Mouse (Mus musculus): ENCODE data around the gene Zswim4.

The Zswim4 gene

DNA sequence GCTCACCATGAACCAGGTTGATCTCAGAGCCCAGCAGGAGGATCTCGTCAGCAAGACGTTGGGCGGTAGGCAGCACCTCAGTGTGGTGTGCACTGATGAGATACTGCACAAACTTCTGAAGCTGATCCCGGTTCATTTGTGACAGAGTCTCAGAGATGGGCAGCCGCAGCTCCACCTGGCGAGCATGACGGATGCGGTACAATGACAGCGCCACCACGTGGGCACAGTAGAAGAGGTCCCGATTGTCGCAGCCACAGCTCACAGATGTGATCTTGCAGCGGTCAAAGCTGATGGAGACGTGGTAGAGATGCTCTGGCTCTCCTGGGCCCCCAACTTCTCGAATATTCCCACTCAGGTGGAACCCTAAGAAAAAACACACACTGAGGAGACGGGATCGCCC, 6.1 kb downstream of the Zswim4 start:
- DNase-seq (ENCODE audit: low read depth in 2 of 2, low spot score in 2 of 2) = no peak

DNA sequence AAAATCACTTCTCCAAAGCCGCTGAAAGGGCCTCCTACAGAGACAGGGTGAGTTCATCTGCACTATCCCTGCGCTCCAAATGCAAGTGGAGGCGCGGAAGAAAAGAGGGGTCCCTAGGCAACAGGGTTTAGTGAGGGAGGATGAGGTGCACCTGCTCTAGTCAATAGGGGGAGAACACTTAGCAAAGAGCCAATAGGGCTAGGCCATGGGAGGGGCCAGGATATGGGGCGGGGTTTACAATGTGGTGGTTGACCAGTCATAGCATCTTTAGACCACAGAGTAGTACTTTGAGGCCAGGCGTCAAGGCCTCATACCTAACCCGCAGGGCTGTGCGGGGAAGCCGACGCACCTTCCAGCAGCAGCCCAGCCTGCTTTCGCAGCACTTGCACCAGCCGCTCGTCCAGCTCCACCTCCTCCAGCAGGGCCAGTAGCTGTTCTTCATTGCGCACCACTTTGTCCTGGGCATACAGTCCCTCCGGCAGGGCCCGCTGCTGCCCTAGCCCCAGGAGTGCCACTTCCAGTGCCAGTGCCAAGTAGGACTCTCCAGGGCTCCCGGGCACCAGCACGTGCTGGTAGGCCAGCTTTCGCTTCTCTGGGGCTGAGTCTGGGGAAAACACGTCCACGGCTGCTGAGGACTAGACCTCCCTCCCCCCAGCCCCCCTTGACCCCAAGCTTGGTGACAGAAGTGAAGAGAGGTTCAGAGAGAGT, 13.4 kb downstream of the Zswim4 start:
- no peak for DNase-seq (ENCODE audit: low read depth in 2 of 2, low spot score in 2 of 2)

GRCm38 (mm10) chr8:84222566-84223165, 14.2 kb downstream of the Zswim4 start:
- no peak for DNase-seq (ENCODE audit: low read depth in 2 of 2, low spot score in 2 of 2)

DNA sequence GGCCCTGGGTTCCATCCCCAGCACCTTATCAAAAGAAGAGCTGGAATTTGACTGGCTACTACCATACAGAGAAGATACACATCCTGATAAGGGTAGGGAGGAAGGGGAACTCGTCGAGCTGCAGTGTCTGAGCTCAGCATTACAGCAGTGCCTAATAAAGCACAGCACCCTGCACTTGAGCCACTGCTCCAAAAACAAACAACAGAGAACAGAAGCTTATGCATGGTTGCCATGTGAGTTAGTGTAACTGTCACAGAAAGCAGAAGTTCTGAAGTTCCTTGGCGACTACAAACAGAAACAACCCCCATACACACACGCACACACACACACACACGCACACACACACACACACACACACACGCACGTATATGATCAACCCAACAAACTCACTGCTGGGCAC, 16.8 kb downstream of the Zswim4 start:
- DNase-seq (ENCODE audit: low read depth in 2 of 2, low spot score in 2 of 2) = no peak

- DNase-seq (ENCODE audit: low read depth in 2 of 2, low spot score in 2 of 2) = no peak
These were observed 18.7 kb downstream of the Zswim4 start for GRCm38 (mm10) chr8:84218143-84218542.

GRCm38 (mm10) chr8:84217206-84217605, 19.6 kb downstream of the Zswim4 start:
- DNase-seq (ENCODE audit: low read depth in 2 of 2, low spot score in 2 of 2) = no peak

DNA sequence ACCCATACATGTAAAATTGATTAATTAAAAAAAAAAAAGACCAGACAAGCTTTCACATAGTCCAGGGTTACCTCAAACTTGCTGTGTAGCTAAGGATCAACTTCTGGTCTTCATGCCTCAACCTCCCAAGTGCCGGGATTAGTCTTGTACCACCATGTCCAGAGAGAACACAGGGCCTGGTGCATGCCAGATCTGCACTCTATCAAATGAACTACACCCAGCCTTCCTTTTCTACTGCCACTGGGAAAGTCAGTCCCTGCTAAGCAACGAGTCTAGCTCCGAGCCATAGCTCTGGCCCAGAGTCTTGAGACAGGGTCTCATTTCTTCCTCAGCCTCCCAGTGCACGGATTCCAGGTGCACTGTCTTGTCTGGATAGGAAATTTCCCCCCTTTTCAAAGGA, 23.6 kb downstream of the Zswim4 start:
- no peak for DNase-seq (ENCODE audit: low read depth in 2 of 2, low spot score in 2 of 2)

- DNase-seq (ENCODE audit: low read depth in 2 of 2, low spot score in 2 of 2) = no peak
These were observed 24.8 kb downstream of the Zswim4 start for GRCm38 (mm10) chr8:84211881-84212563.

- DNase-seq (ENCODE audit: low read depth in 2 of 2, low spot score in 2 of 2) = no peak
These were observed 25.7 kb downstream of the Zswim4 start for GRCm38 (mm10) chr8:84211202-84211601.

DNA sequence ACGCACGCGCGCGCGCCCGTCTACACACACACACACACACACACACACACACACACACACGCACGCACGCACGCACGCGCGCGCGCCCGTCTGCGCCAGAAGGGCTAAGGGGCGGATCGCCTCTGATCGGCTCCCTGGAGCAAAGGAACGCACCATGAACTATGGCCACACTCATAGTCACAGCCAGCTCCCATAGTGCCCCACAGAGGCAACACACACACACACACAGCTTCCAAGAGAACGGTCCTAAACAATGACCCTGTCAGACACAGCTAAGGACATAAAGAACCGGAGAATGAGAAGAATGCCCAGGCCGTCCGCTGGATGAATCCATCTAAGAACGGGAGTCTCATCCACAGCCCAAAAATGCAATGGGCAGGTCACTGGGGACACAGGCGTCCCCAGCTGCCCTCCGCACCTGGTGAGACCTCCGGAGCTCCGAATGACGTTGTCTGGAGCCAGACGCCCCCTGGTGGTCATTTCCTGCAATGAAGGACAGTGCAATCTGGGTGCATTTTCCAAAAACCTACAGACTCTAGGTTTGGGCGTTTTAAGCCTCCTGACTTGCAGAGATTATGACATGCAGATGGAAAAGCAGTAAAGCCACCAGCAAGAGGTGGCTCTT, 26.6 kb downstream of the Zswim4 start:
- peak; percentile 86 to 87 for DNase-seq (ENCODE audit: low read depth in 2 of 2, low spot score in 2 of 2)

- no peak for DNase-seq (ENCODE audit: low read depth in 2 of 2, low spot score in 2 of 2)
These were observed 28.2 kb downstream of the Zswim4 start for GRCm38 (mm10) chr8:84208381-84209380.

DNA sequence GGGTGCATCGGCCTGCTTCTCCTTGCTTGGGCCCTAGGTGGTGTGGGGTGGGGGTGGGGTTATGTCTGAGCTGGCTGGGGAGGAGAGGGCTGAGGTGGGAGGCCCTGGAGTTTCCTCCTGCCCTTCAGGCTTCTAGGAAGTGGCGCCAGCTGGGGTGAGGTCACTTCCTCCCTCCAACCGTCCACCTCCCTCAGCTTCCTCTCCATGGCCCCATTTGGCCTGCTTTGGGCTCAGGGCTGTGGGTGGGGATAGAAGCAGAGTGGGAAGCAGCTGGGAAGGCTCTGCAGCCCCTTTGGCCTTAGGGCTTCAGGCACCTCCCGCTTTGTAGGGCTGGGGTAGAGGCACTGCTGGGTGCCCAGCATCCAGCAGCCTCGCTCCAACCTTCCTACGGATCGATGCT, 29.0 kb downstream of the Zswim4 start:
- no peak for DNase-seq (ENCODE audit: low read depth in 2 of 2, low spot score in 2 of 2)

DNA sequence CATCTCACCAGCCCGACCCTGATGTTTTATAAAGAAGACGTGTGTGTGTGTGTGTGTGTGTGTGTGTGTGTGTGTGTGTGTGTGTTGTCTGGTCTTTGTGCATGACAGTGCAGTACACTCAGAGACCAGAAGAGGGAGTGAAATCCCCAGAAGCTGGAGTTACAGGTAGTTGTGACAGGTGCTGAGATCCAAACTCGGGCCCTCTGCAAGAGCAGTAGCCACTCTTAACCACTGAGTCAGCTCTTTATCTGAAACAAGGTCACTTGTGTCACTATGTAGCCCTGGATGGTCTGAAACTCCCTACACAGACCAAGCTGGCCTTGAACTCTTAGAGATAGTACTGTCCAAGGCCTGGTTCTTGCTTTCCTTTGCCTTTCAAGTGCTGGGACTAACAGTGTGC, 30.2 kb downstream of the Zswim4 start:
- DNase-seq (ENCODE audit: low read depth in 2 of 2, low spot score in 2 of 2) = no peak

DNA sequence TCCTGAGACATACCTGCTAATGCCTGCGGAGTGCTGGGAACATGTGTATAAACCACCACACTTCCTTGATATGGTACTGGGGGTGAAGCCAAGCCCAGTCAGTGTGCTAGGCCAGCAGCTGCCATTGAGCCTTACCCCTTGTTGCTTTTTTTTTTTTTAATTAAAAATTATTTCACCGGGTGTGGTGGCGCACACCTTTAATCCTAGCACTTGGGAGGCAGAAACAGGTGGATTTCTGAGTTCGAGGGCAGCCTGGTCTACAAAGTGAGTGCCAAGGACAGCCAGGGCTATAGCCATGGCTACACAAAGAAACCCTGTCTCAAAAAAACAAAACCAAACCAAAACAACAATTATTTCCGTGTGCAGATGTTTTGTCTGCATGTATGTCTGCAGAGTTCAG, 31.8 kb downstream of the Zswim4 start:
- DNase-seq (ENCODE audit: low read depth in 2 of 2, low spot score in 2 of 2) = no peak

GRCm38 (mm10) chr8:84203975-84204772, 32.7 kb downstream of the Zswim4 start:
- peak in 1 of 2 experiments; percentile 48 for DNase-seq (ENCODE audit: low read depth in 2 of 2, low spot score in 2 of 2)

- DNase-seq (ENCODE audit: low read depth in 2 of 2, low spot score in 2 of 2) = peak; percentile 75 to 76
These were observed 33.6 kb downstream of the Zswim4 start for GRCm38 (mm10) chr8:84202938-84203917.

DNA sequence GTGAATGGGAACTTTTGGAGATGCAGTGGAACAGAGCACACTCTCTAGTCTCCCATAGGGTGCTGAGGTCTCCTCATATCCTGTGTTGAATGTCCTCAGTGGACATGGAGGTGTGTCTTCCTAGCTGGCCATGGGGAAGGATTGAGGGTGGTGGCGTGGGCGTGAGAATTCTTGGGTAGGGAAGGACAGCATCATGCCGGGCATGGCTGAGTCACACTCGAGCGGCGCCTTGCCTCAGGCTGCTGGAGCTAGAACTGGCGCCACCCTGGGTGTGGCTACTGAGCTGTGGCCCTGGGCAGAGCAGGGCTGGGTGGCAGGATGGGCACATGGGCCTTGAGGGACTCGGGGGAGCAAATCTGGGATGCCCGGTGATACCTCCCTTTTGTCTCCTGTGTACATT, 34.4 kb downstream of the Zswim4 start:
- no peak for DNase-seq (ENCODE audit: low read depth in 2 of 2, low spot score in 2 of 2)

GRCm38 (mm10) chr8:84201545-84202245, 35.2 kb downstream of the Zswim4 start:
- peak in 1 of 2 experiments; percentile 38 for DNase-seq (ENCODE audit: low read depth in 2 of 2, low spot score in 2 of 2)

Data from CD8-positive naive resting alpha-beta T cell, adult 2 months (primary cell).